ENCODE assay signal across 8 mouse cellular contexts in genomic region chr3:93447138-93447841, GRCm38 (mm10). TPM values are rescaled to one million over a fixed set of nuclear protein-coding genes. Genes with fewer than 3 reads are reported as not detected.
DNase-seq lines count a peak whose midpoint lies in the region; ATAC-seq and TF ChIP-seq lines count a peak whose summit lies in the region.
"Had no signal": no experiment of that assay in that cellular context is flagged by ENCODE, and none has a peak within 500 bp of the region (broad histone marks: within the 10 kb centered on the region; RNA-seq: fewer than 3 reads in every experiment).

No protein-coding gene starts in this region.

- H3K27me3 ChIP-seq in intestine, embryonic 14.5 days (replicated peaks; ENCODE audit: control insufficient read depth, insufficient read depth, low read length), result peaks cover 30% of the 10 kb centered on the region

- peak; percentile 83 for DNase-seq in adrenal gland, adult 2 months
- DNase-seq in cerebellum, postnatal 25 days, result peak; percentile 60 to 65
- peak; percentile 52 for DNase-seq in gastrocnemius, adult 2 months
- peak; percentile 88 for DNase-seq in intestine, embryonic 14.5 days (ENCODE audit: low spot score)
- peak; percentile 44 to 58 for DNase-seq in left cerebral cortex, postnatal 10 days (ENCODE audit: extremely low spot score in 1 of 2, low spot score in 2 of 2)
- peak; percentile 75 for DNase-seq in right cerebral cortex, postnatal 25 days

- peak overlapping the region; percentile 94 for H3K4me2 ChIP-seq in intestine, embryonic 14.5 days (ENCODE audit: low read length)

- peak; percentile 66 for ATAC-seq in intestine, embryonic 14.5 days (replicated peaks; ENCODE audit: low FRiP score, low TSS enrichment, low read depth)
- ATAC-seq in megakaryocyte, adult 5-6 weeks (ENCODE audit: poor library complexity, severe bottlenecking), result 0 out of 2 replicates have a peak, but pooled peaks have one; percentile 16

- H3K27ac ChIP-seq in gastrocnemius, adult 2 months, result no peak overlapping the region; the same call in 1 of the 2 replicates
- peak overlapping the region; percentile 62 for H3K27ac ChIP-seq in intestine, embryonic 14.5 days (ENCODE audit: low read depth)

- intact Hi-C loops in gastrocnemius, adult 2 months (cut with DNase I), result no loop called here
- intact Hi-C loops in left cerebral cortex, postnatal 10 days (cut with DNase I), result no loop called here

- WGBS in intestine, embryonic 14.5 days, result under 1% methylated on average over 59 of the region's 59 CpGs

- TF ChIP-seq CTCF in gastrocnemius, adult 2 months (IDR thresholded peaks at IDR 0.05), result 0 out of 2 replicates have a peak, but pooled peaks have one; percentile 14

- no peaks in the 10 kb centered on the region for H3K36me3 ChIP-seq in intestine, embryonic 14.5 days (ENCODE audit: control insufficient read depth, insufficient read depth, low read length)

- peaks cover 12% of the 10 kb centered on the region; the same call in 1 of the 2 replicates for H3K4me1 ChIP-seq in intestine, embryonic 14.5 days (replicated peaks; ENCODE audit: control insufficient read depth, insufficient read depth, low read length)

- H3K9ac ChIP-seq in intestine, embryonic 14.5 days (ENCODE audit: low read length), result peak overlapping the region; percentile 44

- no peaks in the 10 kb centered on the region for H3K9me3 ChIP-seq in intestine, embryonic 14.5 days (ENCODE audit: control insufficient read depth, low read length)

- H3K4me3 ChIP-seq in gastrocnemius, adult 2 months, result peak overlapping the region; percentile 79
- peak overlapping the region; percentile 44 for H3K4me3 ChIP-seq in intestine, embryonic 14.5 days (ENCODE audit: low read depth, low read length)

RNA-seq across cellular contexts. Expression of gene Tchh, which starts 5.2 kb away (rescaled TPM):
- under 1 TPM; 0.03 to 0.49 TPM for total RNA-seq in adrenal gland, adult 2 months (2021)
- 0.01 and 0.02 TPM in 2 replicates for polyA plus RNA-seq in adrenal gland, adult 2 months (2012; rRNA removed)
- not detected for total RNA-seq in gastrocnemius, adult 2 months (2021)
- 0.97 and 1.4 TPM in 2 replicates for polyA plus RNA-seq in intestine, embryonic 14.5 days (2014; fragmentation: Nextera tagmentation; extraction: Ambion mirVana)
- 1 to 10 TPM; 1.0 to 1.1 TPM for total RNA-seq in left cerebral cortex, postnatal 10 days (2021)
- total RNA-seq in megakaryocyte, adult 5-6 weeks (2015), result 0.34 and 0.89 TPM in 2 replicates
- 0.57 and 0.77 TPM in 2 replicates for total RNA-seq in megakaryocyte, adult 5-6 weeks (2017)

RNA-seq across cellular contexts. Expression of gene Tchhl1, which starts 21.3 kb away (rescaled TPM):
- total RNA-seq in adrenal gland, adult 2 months (2021), result 1 to 10 TPM in 1 of 2 experiments, not detected in 1; 3.1 TPM
- polyA plus RNA-seq in adrenal gland, adult 2 months (2012; rRNA removed), result not detected in 2 replicates
- not detected for total RNA-seq in gastrocnemius, adult 2 months (2021)
- polyA plus RNA-seq in intestine, embryonic 14.5 days (2014; fragmentation: Nextera tagmentation; extraction: Ambion mirVana), result not detected in 2 replicates
- total RNA-seq in left cerebral cortex, postnatal 10 days (2021), result not detected
- not detected in 2 replicates for total RNA-seq in megakaryocyte, adult 5-6 weeks (2015)
- not detected in 2 replicates for total RNA-seq in megakaryocyte, adult 5-6 weeks (2017)
- total RNA-seq: gastrocnemius, adult 8-10 months had no signal

RNA-seq across cellular contexts. Expression of gene Rptn, which starts 53.8 kb away (rescaled TPM):
- total RNA-seq in adrenal gland, adult 2 months (2021), result not detected
- not detected in 2 replicates for polyA plus RNA-seq in adrenal gland, adult 2 months (2012; rRNA removed)
- not detected for total RNA-seq in gastrocnemius, adult 2 months (2021)
- polyA plus RNA-seq in intestine, embryonic 14.5 days (2014; fragmentation: Nextera tagmentation; extraction: Ambion mirVana), result not detected in 2 replicates
- not detected for total RNA-seq in left cerebral cortex, postnatal 10 days (2021)
- not detected in 2 replicates for total RNA-seq in megakaryocyte, adult 5-6 weeks (2015)
- total RNA-seq in megakaryocyte, adult 5-6 weeks (2017), result not detected in 2 replicates
- total RNA-seq: gastrocnemius, adult 8-10 months had no signal
